Mouse (Mus musculus) ES-Bruce4 (cell line): ENCODE results near the gene Magi2. TPM values are rescaled to one million over a fixed set of nuclear protein-coding genes. Genes with fewer than 3 reads are reported as not detected.

Source experiments
- H3K27ac ChIP-seq: 2 replicates; pipeline ENCODE4 v1.5.1; 2012; ENCODE audit warnings: low read length, inconsistent platforms; ENCODE audit not compliant: insufficient read depth
- H3K27me3 ChIP-seq: 2 replicates; pipeline ENCODE4 v1.6.1; 2012; ENCODE audit warnings: mild to moderate bottlenecking, low read length, inconsistent platforms; ENCODE audit not compliant: control insufficient read depth, poor library complexity, insufficient read depth, severe bottlenecking
- H3K36me3 ChIP-seq: 2 replicates; pipeline ENCODE4 v1.6.1; 2012; ENCODE audit warnings: inconsistent platforms, mild to moderate bottlenecking, low read length, moderate library complexity; ENCODE audit not compliant: control insufficient read depth, poor library complexity, insufficient read depth, severe bottlenecking
- H3K4me1 ChIP-seq: one replicate; pipeline ENCODE4 v1.8.1; 2011; ENCODE audit warnings: low read length; ENCODE audit not compliant: control insufficient read depth, insufficient read depth
- H3K4me3 ChIP-seq: 2 replicates; pipeline ENCODE4 v1.5.1; 2011; ENCODE audit warnings: low read depth, mild to moderate bottlenecking, low read length
- H3K9ac ChIP-seq: 2 replicates; pipeline ENCODE4 v1.6.1; 2012; ENCODE audit warnings: low read depth, mild to moderate bottlenecking, inconsistent platforms; ENCODE audit not compliant: poor library complexity, severe bottlenecking
- H3K9me3 ChIP-seq: replicated peaks from 2 replicates; pipeline ENCODE4 v1.6.1; 2012; ENCODE audit warnings: mild to moderate bottlenecking, low read length, inconsistent platforms; ENCODE audit not compliant: control insufficient read depth, poor library complexity, insufficient read depth, severe bottlenecking
- CTCF ChIP-seq: IDR thresholded peaks from one replicate; pipeline ENCODE4 v1.8.1; 2011; ENCODE audit warnings: low read depth, low read length
- EP300 ChIP-seq: IDR thresholded peaks from 2 replicates; pipeline ENCODE4 v1.6.1; 2011; ENCODE audit warnings: low read depth, low read length; ENCODE audit not compliant: insufficient read depth
- POLR2A ChIP-seq: IDR thresholded peaks from one replicate; pipeline ENCODE4 v1.8.1; 2011; ENCODE audit warnings: low read length; ENCODE audit not compliant: insufficient read depth
- polyA plus RNA-seq: library from polyadenylated mRNA; stranded (reverse); fragments of >200 nt; gene quantifications from 2 replicates; pipeline ENCODE4 v1.2.4, GENCODE M21; 2011; ENCODE audit warnings: low read depth; ENCODE audit not compliant: missing spikeins, insufficient read depth, insufficient read length

The Magi2 gene
- polyA plus RNA-seq, 1 experiment: 1.8 TPM

DNA sequence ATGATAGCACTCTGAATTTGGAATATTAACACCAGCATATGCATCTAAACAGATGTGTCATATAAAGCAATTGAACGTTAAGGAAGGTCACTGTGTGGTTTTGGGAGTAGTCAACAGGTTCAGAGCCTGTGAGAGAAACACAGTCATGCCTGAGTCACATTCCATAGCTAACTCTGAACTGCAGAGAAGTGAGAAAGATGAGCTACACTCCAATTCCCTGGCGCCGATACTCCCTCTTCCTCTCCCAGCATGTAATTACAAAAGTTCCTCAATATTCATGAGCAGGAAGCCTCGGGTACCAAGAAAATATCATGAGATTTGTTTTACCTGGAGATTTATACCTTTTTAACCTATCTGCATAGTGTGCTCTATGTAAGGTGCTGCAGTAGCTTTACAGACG, 380.9 kb downstream of the Magi2 start:
- Histone ChIP-seq H3K27me3 (no peaks in the 10 kb centered on the region), H3K36me3 (no peaks in the 10 kb centered on the region), H3K9ac (no peak overlapping the region), H3K4me1 (no peaks in the 10 kb centered on the region), H3K27ac (no peak overlapping the region), H3K4me3 (no peak overlapping the region), H3K9me3 (no peaks in the 10 kb centered on the region)
- TF ChIP-seq EP300 (no peak), CTCF (no peak), POLR2A (no peak)

DNA sequence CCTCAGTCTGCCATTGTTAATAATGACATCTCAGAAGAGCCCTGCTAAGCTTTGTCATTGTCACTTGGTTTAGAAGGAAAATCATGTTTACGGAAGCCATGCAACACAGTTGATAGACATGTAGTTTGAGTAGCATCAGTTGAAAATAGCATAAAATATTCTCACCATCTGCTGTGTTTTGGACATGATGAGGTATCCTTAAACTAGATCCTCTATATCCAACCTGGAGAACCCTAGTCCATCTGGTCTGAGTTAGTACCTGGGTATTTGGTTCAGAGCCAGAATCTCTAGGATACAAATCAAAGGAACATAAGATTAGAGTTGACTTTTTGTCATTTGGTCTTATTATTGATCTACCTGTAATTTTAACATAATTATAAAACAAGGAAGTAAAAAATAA, 385.0 kb downstream of the Magi2 start:
- TF ChIP-seq CTCF (no peak), POLR2A (no peak), EP300 (no peak)
- no peak overlapping the region for H3K9ac ChIP-seq
- no peaks in the 10 kb centered on the region for H3K4me1 ChIP-seq
- H3K27me3 ChIP-seq: no peaks in the 10 kb centered on the region
- no peaks in the 10 kb centered on the region for H3K36me3 ChIP-seq
- H3K9me3 ChIP-seq: no peaks in the 10 kb centered on the region
- H3K27ac ChIP-seq: no peak overlapping the region
- no peak overlapping the region for H3K4me3 ChIP-seq

DNA sequence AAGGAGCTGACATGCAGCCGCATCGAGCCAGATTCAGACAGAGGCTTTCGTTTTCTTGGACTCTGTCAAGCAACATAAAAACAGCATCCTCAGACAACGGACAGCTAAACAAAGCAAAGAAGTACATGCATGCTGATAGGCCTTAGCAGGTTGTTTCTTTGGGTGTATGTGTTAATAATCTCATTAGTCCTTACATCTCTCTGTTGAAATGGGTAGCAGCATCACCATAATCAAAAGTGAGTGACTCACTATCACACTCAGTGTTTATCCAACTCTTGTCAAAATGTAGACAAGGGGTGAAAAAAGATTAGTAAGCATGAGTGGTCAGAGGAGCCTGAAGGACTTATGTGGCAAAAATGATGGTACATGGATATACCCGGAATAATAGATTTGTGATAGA, 394.8 kb downstream of the Magi2 start:
- no peaks in the 10 kb centered on the region for H3K27me3 ChIP-seq
- TF ChIP-seq EP300 (no peak), CTCF (no peak), POLR2A (no peak)
- no peak overlapping the region for H3K9ac ChIP-seq
- H3K36me3 ChIP-seq: no peaks in the 10 kb centered on the region
- H3K4me3 ChIP-seq: no peak overlapping the region
- H3K4me1 ChIP-seq: no peaks in the 10 kb centered on the region
- H3K9me3 ChIP-seq: no peaks in the 10 kb centered on the region
- no peak overlapping the region for H3K27ac ChIP-seq

DNA sequence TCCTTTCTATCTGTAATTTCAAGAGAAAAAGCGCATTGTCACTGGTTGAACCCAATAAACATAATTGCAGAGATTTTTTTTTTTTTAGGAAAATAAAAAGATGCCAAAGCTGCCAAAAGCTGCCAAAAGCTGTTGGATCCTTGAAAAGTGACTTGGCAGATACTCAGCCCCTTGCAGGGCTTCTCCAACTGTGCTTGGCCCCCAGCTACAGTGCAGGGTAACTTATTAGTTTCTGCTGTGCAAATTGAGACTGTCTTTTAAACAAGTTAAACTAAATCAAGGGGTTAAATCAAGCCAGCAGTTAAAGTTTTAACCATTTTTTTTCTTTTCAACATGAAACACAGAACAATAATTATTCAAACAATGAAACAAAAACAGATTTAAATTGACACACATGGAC, 407.1 kb downstream of the Magi2 start:
- no peaks in the 10 kb centered on the region for H3K36me3 ChIP-seq
- no peak for TF ChIP-seq EP300
- TF ChIP-seq CTCF: no peak
- no peak for TF ChIP-seq POLR2A
- H3K4me3 ChIP-seq: no peak overlapping the region
- no peaks in the 10 kb centered on the region for H3K27me3 ChIP-seq
- H3K9me3 ChIP-seq: no peaks in the 10 kb centered on the region
- no peak overlapping the region for H3K27ac ChIP-seq
- H3K9ac ChIP-seq: no peak overlapping the region
- no peaks in the 10 kb centered on the region for H3K4me1 ChIP-seq

DNA sequence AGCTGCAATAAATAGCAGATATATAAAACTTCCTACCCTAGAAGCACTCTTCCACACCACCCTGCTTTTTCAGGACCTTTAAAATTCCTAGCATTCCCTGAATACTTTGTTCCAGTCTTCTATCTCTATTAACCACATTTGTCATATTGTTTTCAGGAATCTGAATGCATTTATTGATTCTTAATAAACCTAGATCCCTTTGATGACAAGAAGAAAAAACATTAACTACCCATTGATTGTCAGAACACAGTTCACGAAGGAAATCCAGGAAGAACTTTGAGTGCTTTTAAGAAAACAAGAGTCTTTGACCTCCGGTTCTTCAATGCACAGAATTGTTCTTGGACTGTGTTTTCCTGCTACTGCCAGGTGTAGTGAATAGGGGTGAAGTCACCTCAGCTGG, 411.0 kb downstream of the Magi2 start:
- Histone ChIP-seq H3K4me3 (no peak overlapping the region), H3K36me3 (no peaks in the 10 kb centered on the region), H3K4me1 (no peaks in the 10 kb centered on the region), H3K27me3 (no peaks in the 10 kb centered on the region), H3K9me3 (no peaks in the 10 kb centered on the region), H3K27ac (no peak overlapping the region), H3K9ac (no peak overlapping the region)
- TF ChIP-seq POLR2A (no peak), CTCF (no peak), EP300 (no peak)

DNA sequence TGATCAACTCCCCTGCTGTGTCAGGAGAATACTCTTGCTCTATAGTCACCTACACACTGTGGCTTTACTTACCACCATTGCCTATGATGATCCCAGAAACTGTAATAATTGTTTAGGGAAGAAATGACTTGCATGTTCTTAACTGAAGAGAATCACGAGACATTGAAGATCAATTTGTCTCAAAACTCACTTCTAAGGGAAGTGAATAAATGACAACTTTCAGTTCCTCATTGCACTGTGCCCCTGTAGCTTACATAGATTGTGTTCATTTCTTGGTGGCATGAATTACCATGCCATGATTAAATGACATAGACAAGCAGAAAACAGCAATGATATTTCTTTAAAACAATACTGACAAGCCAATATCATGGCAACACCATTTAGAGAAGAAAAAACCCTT, 429.1 kb downstream of the Magi2 start:
- Histone ChIP-seq H3K9ac (no peak overlapping the region), H3K36me3 (no peaks in the 10 kb centered on the region), H3K27ac (no peak overlapping the region), H3K4me3 (no peak overlapping the region), H3K27me3 (no peaks in the 10 kb centered on the region), H3K4me1 (no peaks in the 10 kb centered on the region), H3K9me3 (no peaks in the 10 kb centered on the region)
- TF ChIP-seq CTCF (no peak), POLR2A (no peak), EP300 (no peak)
